Mouse (Mus musculus) kidney, adult 2 months (tissue): ENCODE measurements at regions not wholly inside any gene's neighbourhood (a gene's known extent, or its start where the extent isn't known, plus 50 kb on each side); places are given as distances from the start of the nearest gene placed in this dataset.

Source experiments
- CTCF ChIP-seq: fragments of 200-500 bp; conservative IDR thresholded peaks from 2 replicates; pipeline ENCODE4 v1.5.1; 2011; ENCODE audit warnings: low read depth, mild to moderate bottlenecking, control low read depth, low read length, moderate library complexity, mixed read lengths; ENCODE audit not compliant: insufficient read depth, insufficient read length
- POLR2A ChIP-seq: fragments of 200-500 bp; IDR thresholded peaks from one replicate; pipeline ENCODE4 v1.6.1; 2011; ENCODE audit warnings: low read depth, low read length, control low read depth

DNA sequence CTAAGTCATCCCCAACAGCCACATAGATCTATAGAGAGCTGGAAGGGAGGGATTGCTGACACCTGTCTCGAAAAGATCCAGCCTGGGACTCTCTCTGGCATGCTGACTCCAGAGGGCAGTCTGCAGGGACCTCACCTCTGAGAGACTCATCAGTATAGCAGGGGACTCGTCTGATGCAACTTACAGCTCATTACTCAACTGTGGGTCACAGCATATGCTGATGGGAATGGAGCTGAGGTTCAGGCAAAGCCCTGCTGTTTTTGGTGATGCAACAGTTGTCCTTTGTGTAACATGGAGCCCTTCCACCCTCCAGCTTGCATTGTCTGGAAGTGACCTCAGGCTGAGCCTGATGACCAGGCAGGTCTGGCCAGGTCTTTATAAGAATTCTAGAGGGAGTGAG, 174.4 kb downstream of the Cyp26b1 start:
- TF ChIP-seq CTCF = no peak
- no peak for TF ChIP-seq POLR2A
